Mouse (Mus musculus): ENCODE data around the gene Itpr2. TPM values are rescaled to one million over a fixed set of nuclear protein-coding genes. Genes with fewer than 3 reads are reported as not detected.

Itpr2 gene
- polyA plus RNA-seq, 1 experiment from 2014 or later = 9.3 TPM

DNA sequence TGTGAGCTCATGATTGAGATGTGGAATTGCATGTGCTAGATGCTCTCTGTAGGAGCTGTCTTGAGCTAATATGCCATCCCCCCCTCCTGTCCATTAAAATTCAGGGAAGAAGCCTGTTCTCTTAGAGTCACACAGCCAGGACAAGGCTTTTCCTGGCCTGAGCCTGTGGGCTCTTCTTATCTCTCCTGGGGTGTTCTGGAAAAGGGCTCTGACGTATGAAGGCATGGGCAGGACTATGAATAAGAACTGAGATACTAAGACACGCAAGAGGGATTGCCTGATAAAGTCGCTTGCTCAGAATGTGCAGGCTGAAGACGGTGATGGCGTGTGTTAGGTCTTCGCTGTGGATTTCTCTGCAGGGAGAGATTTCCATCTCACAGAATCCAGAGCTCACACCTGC, 361.9 kb downstream of the Itpr2 start:
- 87% methylated on average over 6 of the region's 6 CpGs for WGBS
- Histone ChIP-seq H3K4me3 (no peak overlapping the region), H3K9me3 (no peaks in the 10 kb centered on the region; the same call in 1 of the 2 replicates), H3K9ac (no peak overlapping the region), H3K27me3 (no peaks in the 10 kb centered on the region), H3K36me3 (no peaks in the 10 kb centered on the region), H3K4me2 (no peak overlapping the region), H3K27ac (replicated peaks) (no peak overlapping the region), H3K4me1 (replicated peaks) (peaks cover 13% of the 10 kb centered on the region)
- ATAC-seq (ENCODE audit: low FRiP score, low read depth) = no peak

GRCm38 (mm10) chr6:146136646-146137045, 365.4 kb downstream of the Itpr2 start:
- peak overlapping the region; percentile 65 for H3K27ac ChIP-seq (replicated peaks)
- peaks cover 13% of the 10 kb centered on the region for H3K4me1 ChIP-seq (replicated peaks)
- no peaks in the 10 kb centered on the region for H3K36me3 ChIP-seq
- H3K9me3 ChIP-seq = no peaks in the 10 kb centered on the region
- WGBS = 13% methylated on average over 4 of the region's 4 CpGs
- H3K4me3 ChIP-seq = no peak overlapping the region
- peak; percentile 93 for ATAC-seq (ENCODE audit: low FRiP score, low read depth)
- H3K27me3 ChIP-seq = no peaks in the 10 kb centered on the region
- H3K9ac ChIP-seq = no peak overlapping the region
- H3K4me2 ChIP-seq = peak overlapping the region; percentile 14; the same call in 1 of the 2 replicates

DNA sequence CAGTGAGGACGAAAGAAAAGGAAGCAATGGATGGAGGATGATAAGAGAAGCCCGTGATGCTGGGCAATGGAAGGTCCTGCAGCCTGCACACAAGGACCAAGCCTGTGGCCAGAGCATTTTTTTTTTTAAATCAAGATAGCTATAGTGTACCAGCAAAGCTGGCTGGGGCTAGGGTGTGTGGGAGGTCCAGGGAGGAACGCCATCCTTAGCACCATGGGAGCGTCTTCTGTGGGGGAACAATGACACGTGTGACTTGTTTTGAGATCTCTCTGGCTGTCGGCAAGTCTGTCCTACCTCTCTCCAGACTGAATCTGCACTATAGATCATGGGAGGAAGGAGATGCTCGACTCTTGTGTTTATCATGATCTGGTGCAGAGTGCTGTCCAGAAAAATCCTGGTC, 365.8 kb downstream of the Itpr2 start:
- Histone ChIP-seq H3K4me3 (no peak overlapping the region), H3K9ac (no peak overlapping the region), H3K4me2 (peak overlapping the region; percentile 14; the same call in 1 of the 2 replicates)

DNA sequence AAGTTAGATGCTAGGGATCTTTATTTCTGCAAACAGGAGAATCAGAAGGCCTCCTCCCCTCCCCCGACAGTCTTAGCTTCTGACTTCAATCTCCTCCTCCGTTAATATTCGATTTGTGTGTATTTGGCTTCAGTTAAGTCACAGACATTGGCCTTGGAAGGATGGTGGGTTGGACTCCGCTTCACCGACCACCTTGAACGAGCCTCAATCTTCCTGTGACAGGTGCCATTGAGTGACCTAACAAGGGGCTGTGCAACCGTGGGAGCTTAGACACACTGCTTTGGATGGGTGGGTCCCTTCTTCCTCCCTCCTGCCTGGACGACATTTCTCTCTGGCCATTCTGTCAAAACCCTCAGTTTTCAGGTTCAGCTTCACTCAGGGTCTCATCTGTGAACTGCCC, 366.7 kb downstream of the Itpr2 start:
- Histone ChIP-seq H3K4me2 (no peak overlapping the region), H3K36me3 (no peaks in the 10 kb centered on the region), H3K4me3 (no peak overlapping the region), H3K27me3 (no peaks in the 10 kb centered on the region), H3K9ac (no peak overlapping the region), H3K27ac (replicated peaks) (0 out of 2 replicates have a peak overlapping the region, but pooled peaks have one; percentile 1), H3K4me1 (replicated peaks) (peaks cover 13% of the 10 kb centered on the region), H3K9me3 (no peaks in the 10 kb centered on the region)
- WGBS = 67% methylated on average over 8 of the region's 8 CpGs
- no peak for ATAC-seq (ENCODE audit: low FRiP score, low read depth)

More for the DNA sequence above, 365.8 kb downstream of the Itpr2 start:
- Histone ChIP-seq H3K27ac (replicated peaks) (peak overlapping the region; percentile 65), H3K4me1 (replicated peaks) (peaks cover 13% of the 10 kb centered on the region), H3K27me3 (no peaks in the 10 kb centered on the region), H3K36me3 (no peaks in the 10 kb centered on the region), H3K9me3 (no peaks in the 10 kb centered on the region)
- ATAC-seq (ENCODE audit: low FRiP score, low read depth) = peak; percentile 67; the same call in 1 of the 2 replicates
- WGBS = 17% methylated on average over 7 of the region's 7 CpGs

DNA sequence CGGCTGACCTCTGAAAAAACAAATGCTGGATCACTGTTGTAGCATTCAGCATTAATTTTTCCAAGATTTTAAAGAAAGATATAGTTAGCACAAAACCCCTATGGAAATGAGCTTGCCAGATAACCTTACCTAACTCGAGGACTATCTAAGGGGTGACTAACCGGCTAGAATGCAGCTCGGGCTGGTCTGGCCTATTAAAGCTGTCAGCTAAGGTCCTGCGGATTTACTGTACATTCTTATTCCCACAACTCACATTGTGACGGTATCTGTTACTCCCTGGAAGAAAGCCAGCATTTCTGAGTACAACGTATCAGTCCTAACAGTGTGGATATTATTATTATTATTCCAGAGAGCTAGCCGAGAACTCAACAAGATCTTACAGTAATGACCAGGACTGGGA, 368.1 kb downstream of the Itpr2 start:
- no peak for ATAC-seq (ENCODE audit: low FRiP score, low read depth)
- Histone ChIP-seq H3K27me3 (no peaks in the 10 kb centered on the region), H3K27ac (replicated peaks) (no peak overlapping the region), H3K9ac (no peak overlapping the region), H3K36me3 (no peaks in the 10 kb centered on the region), H3K4me1 (replicated peaks) (peaks cover 13% of the 10 kb centered on the region), H3K9me3 (no peaks in the 10 kb centered on the region), H3K4me3 (no peak overlapping the region), H3K4me2 (no peak overlapping the region)
- WGBS = 61% methylated on average over 8 of the region's 8 CpGs

DNA sequence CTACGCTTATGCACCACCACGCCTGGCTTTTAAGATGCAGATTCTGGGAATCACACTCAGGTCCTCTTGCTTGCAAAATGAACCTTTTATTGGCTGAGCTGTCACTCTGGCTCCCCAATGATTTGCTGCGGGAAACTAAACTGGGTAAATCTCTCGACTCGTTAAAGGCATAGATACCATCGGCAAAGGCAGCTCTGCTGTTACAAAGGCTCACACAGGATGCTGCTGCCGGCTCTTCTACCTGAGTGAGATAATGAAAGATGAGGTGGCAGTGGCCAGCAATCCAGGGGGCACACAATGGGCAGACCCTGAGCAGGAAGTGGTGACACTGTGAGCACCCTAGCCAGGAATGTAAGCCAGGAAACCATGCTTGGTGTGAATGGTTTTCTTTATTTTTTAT, 373.0 kb downstream of the Itpr2 start:
- Histone ChIP-seq H3K27ac (replicated peaks) (no peak overlapping the region), H3K36me3 (no peaks in the 10 kb centered on the region), H3K4me3 (no peak overlapping the region), H3K4me2 (no peak overlapping the region), H3K9ac (no peak overlapping the region), H3K27me3 (no peaks in the 10 kb centered on the region), H3K4me1 (replicated peaks) (no peaks in the 10 kb centered on the region), H3K9me3 (no peaks in the 10 kb centered on the region)
- 81% methylated on average over 7 of the region's 7 CpGs for WGBS
- no peak for ATAC-seq (ENCODE audit: low FRiP score, low read depth)

- 73% methylated on average over 12 of the region's 12 CpGs for WGBS
- peak; percentile 38; the same call in 1 of the 2 replicates for ATAC-seq (ENCODE audit: low FRiP score, low read depth)
These were observed 375.0 kb downstream of the Itpr2 start for GRCm38 (mm10) chr6:146126823-146127681.

GRCm38 (mm10) chr6:146125621-146126020, 376.4 kb downstream of the Itpr2 start:
- Histone ChIP-seq H3K4me1 (replicated peaks) (no peaks in the 10 kb centered on the region), H3K27ac (replicated peaks) (no peak overlapping the region), H3K9ac (no peak overlapping the region), H3K9me3 (no peaks in the 10 kb centered on the region), H3K27me3 (no peaks in the 10 kb centered on the region), H3K4me3 (no peak overlapping the region), H3K36me3 (no peaks in the 10 kb centered on the region), H3K4me2 (no peak overlapping the region)
- 89% methylated on average over 1 of the region's 1 CpGs for WGBS
- no peak for ATAC-seq (ENCODE audit: low FRiP score, low read depth)

More at GRCm38 (mm10) chr6:146126823-146127681, 375.0 kb downstream of the Itpr2 start:
- Histone ChIP-seq H3K27ac (replicated peaks) (peak overlapping the region; percentile 35; the same call in 1 of the 2 replicates), H3K4me2 (no peak overlapping the region), H3K4me3 (no peak overlapping the region), H3K9ac (no peak overlapping the region), H3K36me3 (no peaks in the 10 kb centered on the region), H3K27me3 (no peaks in the 10 kb centered on the region), H3K9me3 (no peaks in the 10 kb centered on the region), H3K4me1 (replicated peaks) (no peaks in the 10 kb centered on the region)

DNA sequence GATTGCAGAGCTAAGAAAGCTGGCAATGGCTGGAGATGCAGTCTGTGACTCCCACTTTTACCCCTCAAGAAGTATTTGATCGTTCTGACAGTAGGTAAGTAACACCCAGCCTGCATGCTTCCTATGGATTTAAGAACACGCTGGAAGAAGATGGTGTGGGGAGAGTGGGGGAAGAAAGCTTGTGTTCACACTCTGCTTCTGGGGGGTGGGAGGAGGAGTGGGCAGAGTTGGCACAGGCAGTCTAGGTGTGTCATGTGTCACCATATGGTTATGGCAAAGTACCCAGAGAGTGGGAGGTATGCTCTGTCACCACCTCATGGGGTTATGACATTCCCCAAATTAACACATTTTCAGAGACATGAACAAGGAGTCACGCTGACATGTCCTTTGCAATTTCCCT, 377.5 kb downstream of the Itpr2 start:
- WGBS = 86% methylated on average over 3 of the region's 3 CpGs
- no peak for ATAC-seq (ENCODE audit: low FRiP score, low read depth)
- Histone ChIP-seq H3K27ac (replicated peaks) (no peak overlapping the region), H3K9ac (no peak overlapping the region), H3K4me1 (replicated peaks) (no peaks in the 10 kb centered on the region), H3K9me3 (no peaks in the 10 kb centered on the region), H3K4me2 (no peak overlapping the region), H3K36me3 (no peaks in the 10 kb centered on the region), H3K4me3 (no peak overlapping the region), H3K27me3 (no peaks in the 10 kb centered on the region)

- no peaks in the 10 kb centered on the region for H3K36me3 ChIP-seq
- no peaks in the 10 kb centered on the region for H3K4me1 ChIP-seq (replicated peaks)
- H3K4me2 ChIP-seq = no peak overlapping the region
- no peak overlapping the region for H3K9ac ChIP-seq
- H3K27me3 ChIP-seq = no peaks in the 10 kb centered on the region
- no peak for ATAC-seq (ENCODE audit: low FRiP score, low read depth)
- no peaks in the 10 kb centered on the region for H3K9me3 ChIP-seq
- 91% methylated on average over 4 of the region's 4 CpGs for WGBS
- H3K27ac ChIP-seq (replicated peaks) = no peak overlapping the region
- no peak overlapping the region for H3K4me3 ChIP-seq
These were observed 378.4 kb downstream of the Itpr2 start for GRCm38 (mm10) chr6:146123656-146124055.

DNA sequence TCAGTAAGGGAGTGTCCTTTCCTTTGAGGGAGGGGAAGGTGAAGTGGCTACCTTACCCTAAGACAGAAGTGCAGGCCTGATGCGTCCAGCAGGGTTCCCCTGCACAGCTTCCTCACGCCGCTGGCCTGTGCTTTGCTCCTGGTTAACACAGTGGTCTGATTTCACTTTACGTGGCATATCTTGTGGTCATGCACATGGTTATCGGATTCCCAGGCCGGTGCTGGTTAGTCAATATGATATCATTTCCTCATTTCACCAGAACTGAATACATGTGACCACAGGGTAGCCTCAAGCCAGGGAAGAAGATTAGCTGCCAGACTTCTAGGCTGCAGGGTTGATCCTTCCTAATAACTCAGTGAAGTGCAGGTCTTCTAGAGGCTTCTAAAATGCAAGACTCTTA, 381.9 kb downstream of the Itpr2 start:
- ATAC-seq (ENCODE audit: low FRiP score, low read depth) = no peak
- H3K4me3 ChIP-seq = no peak overlapping the region
- 88% methylated on average over 6 of the region's 6 CpGs for WGBS

DNA sequence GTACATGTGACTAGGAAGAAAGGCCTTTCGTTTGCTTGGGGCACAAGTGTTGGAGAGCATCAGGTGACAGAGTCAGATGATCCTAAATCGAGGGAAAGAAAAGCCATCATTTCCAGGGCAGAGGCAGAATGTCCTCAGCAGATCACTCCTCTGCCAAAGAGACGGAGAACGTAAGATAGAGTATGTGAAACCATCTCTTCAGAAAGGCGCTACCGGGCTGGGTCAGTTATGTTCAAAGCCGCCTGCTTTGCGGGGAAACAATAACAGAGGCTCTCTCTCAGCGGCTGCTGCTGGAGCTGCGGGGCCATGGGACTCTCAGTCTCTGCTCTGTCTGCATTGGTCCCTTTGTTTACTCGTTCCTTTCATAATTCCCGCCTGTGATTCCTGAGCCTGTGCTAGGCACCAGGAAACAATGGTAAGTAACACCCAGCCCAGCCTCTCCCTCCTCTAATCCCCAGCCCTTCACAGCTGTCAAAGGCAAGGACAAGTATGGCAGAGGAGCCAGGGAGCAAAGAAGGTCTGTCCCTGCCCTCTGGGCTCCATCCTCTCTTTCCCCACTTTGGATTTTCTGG, 387.2 kb downstream of the Itpr2 start:
- Histone ChIP-seq H3K9me3 (no peaks in the 10 kb centered on the region), H3K4me1 (replicated peaks) (peaks cover 42% of the 10 kb centered on the region), H3K4me3 (no peak overlapping the region), H3K9ac (0 out of 2 replicates have a peak overlapping the region, but pooled peaks have one; percentile 0), H3K4me2 (peak overlapping the region; percentile 39), H3K27me3 (no peaks in the 10 kb centered on the region), H3K36me3 (no peaks in the 10 kb centered on the region), H3K27ac (replicated peaks) (no peak overlapping the region)
- no peak for ATAC-seq (ENCODE audit: low FRiP score, low read depth)
- 7% methylated on average over 12 of the region's 12 CpGs for WGBS

More for the DNA sequence above, 381.9 kb downstream of the Itpr2 start:
- Histone ChIP-seq H3K9me3 (no peaks in the 10 kb centered on the region), H3K4me2 (no peak overlapping the region), H3K27ac (replicated peaks) (no peak overlapping the region), H3K9ac (no peak overlapping the region), H3K4me1 (replicated peaks) (0 out of 2 replicates have a peak, but pooled peaks cover 2% of the 10 kb centered on the region), H3K27me3 (no peaks in the 10 kb centered on the region), H3K36me3 (no peaks in the 10 kb centered on the region)
